In the genomic region with DNA sequence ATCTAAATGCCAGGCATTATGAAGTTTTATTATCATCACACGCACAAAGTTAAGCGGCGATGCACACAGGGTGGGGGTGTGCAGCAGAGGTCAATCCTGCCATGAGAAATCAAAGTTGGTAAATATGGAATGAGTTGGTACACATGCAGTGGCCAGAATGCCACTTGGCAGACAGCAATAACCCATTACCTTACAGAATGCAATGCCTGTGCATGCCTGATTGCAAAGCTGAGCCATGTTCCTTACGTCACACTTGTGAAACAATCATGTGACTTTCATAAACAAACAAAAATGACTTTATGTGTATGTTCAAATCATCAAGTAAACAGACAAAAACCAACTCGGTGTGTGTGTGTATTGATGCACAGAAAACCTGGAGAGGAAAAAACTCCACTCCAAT, we compare ENCODE assay signal across 23 mouse cellular contexts.
A peak's percentile ranks its signal among the peaks of the same experiment; 100 is the strongest.
DNase-seq lines count a peak whose midpoint lies in the region; ATAC-seq and TF ChIP-seq lines count a peak whose summit lies in the region.
"Had no signal": no experiment of that assay in that cellular context is flagged by ENCODE, and none has a peak within 500 bp of the region (broad histone marks: within the 10 kb centered on the region; RNA-seq: fewer than 3 reads in every experiment).

No protein-coding gene starts in this region.

- H3K9me3 ChIP-seq in liver, postnatal 0 days (ENCODE audit: low read length): no peaks in the 10 kb centered on the region
- H3K9me3 ChIP-seq in liver, embryonic 12.5 days (replicated peaks): no peaks in the 10 kb centered on the region
- H3K9me3 ChIP-seq: embryonic facial prominence, embryonic 10.5 days; embryonic facial prominence, embryonic 12.5 days; forebrain, embryonic 13.5 days; forebrain, embryonic 15.5 days; G1E had no signal

- 64% methylated on average over 5 of the region's 5 CpGs for WGBS in liver, postnatal 0 days (ENCODE audit: insufficient replicate concordance)
- WGBS in liver, embryonic 12.5 days (ENCODE audit: insufficient replicate concordance): 67% methylated on average over 5 of the region's 5 CpGs

- H3K27ac ChIP-seq in gastrocnemius, adult 2 months: peak overlapping the region; percentile 74
- peak overlapping the region; percentile 58; the same call in 1 of the 2 replicates for H3K27ac ChIP-seq in layer of hippocampus, adult 2 months
- H3K27ac ChIP-seq in liver, postnatal 0 days (ENCODE audit: low read depth): no peak overlapping the region; the same call in 1 of the 2 replicates
- no peak overlapping the region for H3K27ac ChIP-seq in liver, embryonic 12.5 days
- H3K27ac ChIP-seq: embryonic facial prominence, embryonic 10.5 days; embryonic facial prominence, embryonic 12.5 days; forebrain, embryonic 13.5 days; forebrain, embryonic 15.5 days had no signal

- peaks cover 2% of the 10 kb centered on the region; the same call in 1 of the 2 replicates for H3K4me1 ChIP-seq in liver, postnatal 0 days (ENCODE audit: insufficient read depth)
- H3K4me1 ChIP-seq in liver, embryonic 12.5 days: no peaks in the 10 kb centered on the region
- H3K4me1 ChIP-seq: embryonic facial prominence, embryonic 12.5 days had no signal

- H3K4me3 ChIP-seq in gastrocnemius, adult 2 months: 0 out of 2 replicates have a peak overlapping the region, but pooled peaks have one; percentile 7
- no peak overlapping the region for H3K4me3 ChIP-seq in layer of hippocampus, adult 2 months
- no peak overlapping the region for H3K4me3 ChIP-seq in liver, postnatal 0 days (ENCODE audit: low read depth, low read length)
- H3K4me3 ChIP-seq in liver, embryonic 12.5 days: no peak overlapping the region
- H3K4me3 ChIP-seq: embryonic facial prominence, embryonic 10.5 days; embryonic facial prominence, embryonic 12.5 days; forebrain, embryonic 13.5 days; forebrain, embryonic 15.5 days had no signal

- H3K36me3 ChIP-seq in liver, postnatal 0 days (replicated peaks; ENCODE audit: insufficient read depth, low read length): no peaks in the 10 kb centered on the region
- H3K36me3 ChIP-seq in liver, embryonic 12.5 days: no peaks in the 10 kb centered on the region
- H3K36me3 ChIP-seq in splenic B cell, adult 2 months (ENCODE audit: control insufficient read depth, insufficient read depth, low read length, poor library complexity, severe bottlenecking): no peaks in the 10 kb centered on the region
- H3K36me3 ChIP-seq: embryonic facial prominence, embryonic 10.5 days; embryonic facial prominence, embryonic 12.5 days; forebrain, embryonic 15.5 days; G1E had no signal

- TF ChIP-seq CTCF in gastrocnemius, adult 2 months (IDR thresholded peaks at IDR 0.05): no peak
- TF ChIP-seq CTCF in layer of hippocampus, adult 2 months (conservative IDR thresholded peaks at IDR 0.05): no peak
- no peak for TF ChIP-seq CTCF in liver, postnatal 0 days (IDR thresholded peaks at IDR 0.05; ENCODE audit: low read depth)

- intact Hi-C loops in gastrocnemius, adult 2 months (cut with DNase I): no loop called here
- intact Hi-C loops in gastrocnemius, postnatal 36 days (cut with DNase I): no loop called here

- H3K27me3 ChIP-seq in liver, postnatal 0 days (ENCODE audit: insufficient read depth, low read length): no peaks in the 10 kb centered on the region
- H3K27me3 ChIP-seq in liver, embryonic 12.5 days (replicated peaks): 0 out of 2 replicates have a peak, but pooled peaks cover under 1% of the 10 kb centered on the region
- H3K27me3 ChIP-seq in splenic B cell, adult 2 months (ENCODE audit: control insufficient read depth, insufficient read depth, low read length, poor library complexity, severe bottlenecking): no peaks in the 10 kb centered on the region
- H3K27me3 ChIP-seq: CH12.LX; embryonic facial prominence, embryonic 12.5 days; forebrain, embryonic 15.5 days; Patski had no signal

- ATAC-seq in liver, postnatal 0 days: peak; percentile 76
- ATAC-seq in liver, embryonic 12.5 days: no peak
- ATAC-seq: forebrain, embryonic 15.5 days; Patski had no signal

- no peak for TF ChIP-seq EP300 in liver, postnatal 0 days (IDR thresholded peaks at IDR 0.05; ENCODE audit: low read depth)

- H3K4me2 ChIP-seq in liver, postnatal 0 days (ENCODE audit: low read depth, low read length): no peak overlapping the region
- no peak overlapping the region for H3K4me2 ChIP-seq in liver, embryonic 12.5 days
- H3K4me2 ChIP-seq: embryonic facial prominence, embryonic 12.5 days; forebrain, embryonic 13.5 days; forebrain, embryonic 15.5 days had no signal

- DNase-seq in gastrocnemius, adult 2 months: no peak
- no peak for DNase-seq in gastrocnemius, postnatal 36 days
- DNase-seq in layer of hippocampus, adult 2 months (ENCODE audit: low spot score in 2 of 2): no peak
- no peak for DNase-seq in layer of hippocampus, postnatal 10 days (ENCODE audit: low spot score in 2 of 2)
- DNase-seq in liver, postnatal 0 days: no peak
- DNase-seq in splenic B cell, adult 2 months (ENCODE audit: low read depth, low spot score): peak; percentile 19
- DNase-seq in thymus, postnatal 10 days (ENCODE audit: low spot score in 2 of 2): no peak
- DNase-seq: adrenal gland, adult 2 months; adrenal gland, postnatal 10 days; adrenal gland, postnatal 25 days; B cell, adult 2 months; cerebellum, adult 11-12 months; cerebellum, adult 2 months; cerebellum, adult 9-10 months; cerebellum, postnatal 25 days had no signal

- no peak overlapping the region for H3K9ac ChIP-seq in liver, postnatal 0 days (replicated peaks)
- H3K9ac ChIP-seq in liver, embryonic 12.5 days: no peak overlapping the region
- H3K9ac ChIP-seq: embryonic facial prominence, embryonic 12.5 days; forebrain, embryonic 13.5 days; forebrain, embryonic 15.5 days had no signal

Comparison
In these comparisons a context has a peak if more than half of its experiments do, and no peak if none do; other contexts are left out.
1. H3K27ac ChIP-seq: peak in gastrocnemius, adult 2 months (single experiment) and layer of hippocampus, adult 2 months (single experiment); none in liver, postnatal 0 days (single experiment) and liver, embryonic 12.5 days (single experiment).